Mouse (Mus musculus) hindbrain, embryonic 16.5 days (tissue): ENCODE measurements at regions not wholly inside any gene's neighbourhood (a gene's known extent, or its start where the extent isn't known, plus 50 kb on each side); places are given as distances from the start of the nearest gene placed in this dataset.

Source experiments
- ATAC-seq: fragments of 200-750 bp; cut with Nextera tagmentation; 2 replicates; pipeline ENCODE4 v1.8.0; 2017; ENCODE audit warnings: moderate TSS enrichment, moderate library complexity
- H3K27ac ChIP-seq: fragments of 300-500 bp; sonication (generic); 2 replicates; pipeline ENCODE4 v1.5.1; 2014; ENCODE audit warnings: low read depth, mild to moderate bottlenecking, control low read depth, low read length, moderate library complexity
- H3K27me3 ChIP-seq: fragments of 300-500 bp; sonication (generic); replicated peaks from 2 replicates; pipeline ENCODE4 v1.6.1; 2014; ENCODE audit warnings: low read length; ENCODE audit not compliant: control insufficient read depth, insufficient read depth
- H3K36me3 ChIP-seq: fragments of 300-500 bp; sonication (generic); 2 replicates; pipeline ENCODE4 v1.6.1; 2014; ENCODE audit warnings: mild to moderate bottlenecking, low read length, moderate library complexity, mixed read lengths; ENCODE audit not compliant: control insufficient read depth, insufficient read depth
- H3K4me1 ChIP-seq: fragments of 300-500 bp; sonication (generic); 2 replicates; pipeline ENCODE4 v1.6.1; 2014; ENCODE audit warnings: low read depth, low read length; ENCODE audit not compliant: control insufficient read depth, insufficient read depth
- H3K4me2 ChIP-seq: fragments of 300-500 bp; sonication (generic); 2 replicates; pipeline ENCODE4 v1.6.1; 2014; ENCODE audit warnings: mild to moderate bottlenecking, low read length, control low read depth, moderate library complexity
- H3K4me3 ChIP-seq: fragments of 300-500 bp; sonication (generic); 2 replicates; pipeline ENCODE4 v1.5.1; 2014; ENCODE audit warnings: mild to moderate bottlenecking, low read length, control low read depth, moderate library complexity
- H3K9ac ChIP-seq: fragments of 300-500 bp; sonication (generic); 2 replicates; pipeline ENCODE4 v1.6.1; 2014; ENCODE audit warnings: low read depth, mild to moderate bottlenecking, control low read depth, low read length, moderate library complexity
- H3K9me3 ChIP-seq: fragments of 300-500 bp; sonication (generic); 2 replicates; pipeline ENCODE4 v1.6.1; 2014; ENCODE audit warnings: mild to moderate bottlenecking, low read length, moderate library complexity; ENCODE audit not compliant: control insufficient read depth
- WGBS: fragments of 180-500 bp; shearing (Covaris S2); extraction: QIAGEN DNeasy Blood & Tissue Kit; methylation state at CpG from one replicate; pipeline ENCODE4 v1.1.7; 2014; 5-methylcytosine and 5-hydroxymethylcytosine counted together

DNA sequence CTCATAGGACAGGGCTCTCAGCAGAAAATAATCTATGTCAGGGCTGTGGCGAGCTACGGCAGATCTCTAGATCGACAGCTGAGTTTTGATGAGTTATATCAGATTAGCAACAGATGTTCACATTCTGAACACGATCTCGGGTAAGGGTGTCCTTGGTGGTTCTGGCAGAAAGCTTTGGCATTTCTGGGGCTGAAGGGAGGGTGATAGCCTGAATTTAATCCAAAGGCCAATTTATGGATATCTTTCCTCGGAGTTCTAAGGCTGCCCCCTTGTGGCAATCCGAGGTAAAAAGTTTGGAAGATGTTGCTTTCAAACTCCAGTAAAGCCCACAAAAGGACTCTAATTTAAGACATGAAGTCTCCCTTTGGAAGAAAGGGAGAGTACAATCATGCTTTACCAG lies 101.3 kb upstream of the Luzp2 start:
- H3K9ac ChIP-seq, result no peak overlapping the region
- H3K4me2 ChIP-seq, result no peak overlapping the region
- ATAC-seq, result no peak
- no peaks in the 10 kb centered on the region for H3K27me3 ChIP-seq
- 34% methylated on average over 7 of the region's 7 CpGs for WGBS
- no peaks in the 10 kb centered on the region for H3K9me3 ChIP-seq
- no peaks in the 10 kb centered on the region for H3K4me1 ChIP-seq
- H3K27ac ChIP-seq, result no peak overlapping the region
- no peaks in the 10 kb centered on the region for H3K36me3 ChIP-seq
- no peak overlapping the region for H3K4me3 ChIP-seq

DNA sequence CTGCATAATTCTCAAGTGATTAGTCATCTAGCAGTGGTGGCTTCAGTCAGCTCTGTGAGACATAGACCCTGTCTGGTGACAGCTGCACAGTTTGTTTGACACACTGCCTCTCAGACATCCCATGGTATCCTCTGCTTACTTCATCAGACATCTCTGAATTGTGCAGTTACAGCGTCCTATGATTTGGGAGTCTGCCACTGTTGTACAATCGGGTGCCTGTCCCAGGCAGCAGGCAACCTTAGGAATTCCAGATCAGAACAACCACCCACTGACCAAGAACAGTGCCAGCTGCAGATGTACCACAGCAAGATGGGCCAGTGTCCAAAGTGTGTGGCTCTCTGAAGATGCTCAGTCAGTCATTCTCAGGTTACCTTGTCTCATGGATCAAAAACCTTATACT lies 100.4 kb upstream of the Luzp2 start:
- Histone ChIP-seq H3K9ac (no peak overlapping the region), H3K36me3 (no peaks in the 10 kb centered on the region), H3K27ac (no peak overlapping the region), H3K9me3 (no peaks in the 10 kb centered on the region), H3K4me2 (no peak overlapping the region), H3K4me3 (no peak overlapping the region), H3K4me1 (no peaks in the 10 kb centered on the region), H3K27me3 (no peaks in the 10 kb centered on the region)
- ATAC-seq, result peak; percentile 48
- 54% methylated on average over 2 of the region's 2 CpGs for WGBS

GRCm38 (mm10) chr7:54767341-54767740 lies 68.0 kb upstream of the Luzp2 start:
- Histone ChIP-seq H3K4me2 (no peak overlapping the region), H3K4me1 (no peaks in the 10 kb centered on the region), H3K27ac (no peak overlapping the region), H3K9ac (no peak overlapping the region), H3K9me3 (no peaks in the 10 kb centered on the region), H3K36me3 (no peaks in the 10 kb centered on the region), H3K27me3 (no peaks in the 10 kb centered on the region), H3K4me3 (no peak overlapping the region)
- 97% methylated on average over 1 of the region's 1 CpGs for WGBS
- no peak for ATAC-seq

- Histone ChIP-seq H3K27me3 (no peaks in the 10 kb centered on the region), H3K27ac (no peak overlapping the region), H3K9me3 (no peaks in the 10 kb centered on the region), H3K9ac (no peak overlapping the region), H3K4me1 (no peaks in the 10 kb centered on the region), H3K4me2 (no peak overlapping the region), H3K4me3 (no peak overlapping the region), H3K36me3 (no peaks in the 10 kb centered on the region)
- 33% methylated on average over 3 of the region's 3 CpGs for WGBS
- no peak for ATAC-seq
Observed at GRCm38 (mm10) chr7:54768683-54769082, 66.6 kb upstream of the Luzp2 start.

DNA sequence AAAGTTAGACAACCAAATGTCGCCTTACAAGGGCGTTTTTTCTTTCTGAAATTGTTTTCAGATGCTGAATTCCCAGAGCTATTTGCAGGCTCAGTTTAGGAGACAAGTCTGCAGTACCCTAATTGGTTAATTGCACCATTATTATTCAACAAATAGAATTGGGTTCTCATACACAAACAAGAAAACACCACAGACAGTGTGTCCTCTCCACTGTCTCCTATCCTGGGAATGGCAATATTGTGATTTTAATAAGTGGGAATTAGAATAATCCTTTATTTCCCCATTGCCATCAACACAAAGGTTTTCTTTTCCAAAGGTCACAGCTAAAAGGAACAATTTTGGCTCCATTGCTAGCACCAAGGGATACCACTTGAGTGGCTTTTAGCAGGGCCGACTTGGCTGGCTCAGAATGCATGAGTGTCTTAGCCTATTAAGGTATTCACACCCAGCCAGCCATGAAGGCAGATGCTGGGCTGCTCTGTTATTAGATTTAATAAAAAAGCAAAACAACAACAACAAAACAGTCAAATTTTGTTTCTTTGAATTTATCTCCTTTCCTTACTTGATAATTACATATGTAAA lies 53.3 kb upstream of the Luzp2 start:
- Histone ChIP-seq H3K4me2 (no peak overlapping the region), H3K9me3 (no peaks in the 10 kb centered on the region; the same call in 1 of the 2 replicates), H3K4me1 (no peaks in the 10 kb centered on the region), H3K27me3 (no peaks in the 10 kb centered on the region), H3K4me3 (no peak overlapping the region), H3K27ac (no peak overlapping the region), H3K9ac (no peak overlapping the region), H3K36me3 (no peaks in the 10 kb centered on the region)
- 43% methylated on average over 3 of the region's 3 CpGs for WGBS
- ATAC-seq, result peak; percentile 94

GRCm38 (mm10) chr7:54782604-54783003 lies 52.7 kb upstream of the Luzp2 start:
- H3K27ac ChIP-seq, result no peak overlapping the region
- no peaks in the 10 kb centered on the region for H3K27me3 ChIP-seq
- H3K4me1 ChIP-seq, result no peaks in the 10 kb centered on the region
- no peak overlapping the region for H3K4me2 ChIP-seq
- 38% methylated on average over 3 of the region's 3 CpGs for WGBS
- no peaks in the 10 kb centered on the region for H3K36me3 ChIP-seq
- no peak overlapping the region for H3K4me3 ChIP-seq
- H3K9me3 ChIP-seq, result no peaks in the 10 kb centered on the region
- ATAC-seq, result no peak
- no peak overlapping the region for H3K9ac ChIP-seq

DNA sequence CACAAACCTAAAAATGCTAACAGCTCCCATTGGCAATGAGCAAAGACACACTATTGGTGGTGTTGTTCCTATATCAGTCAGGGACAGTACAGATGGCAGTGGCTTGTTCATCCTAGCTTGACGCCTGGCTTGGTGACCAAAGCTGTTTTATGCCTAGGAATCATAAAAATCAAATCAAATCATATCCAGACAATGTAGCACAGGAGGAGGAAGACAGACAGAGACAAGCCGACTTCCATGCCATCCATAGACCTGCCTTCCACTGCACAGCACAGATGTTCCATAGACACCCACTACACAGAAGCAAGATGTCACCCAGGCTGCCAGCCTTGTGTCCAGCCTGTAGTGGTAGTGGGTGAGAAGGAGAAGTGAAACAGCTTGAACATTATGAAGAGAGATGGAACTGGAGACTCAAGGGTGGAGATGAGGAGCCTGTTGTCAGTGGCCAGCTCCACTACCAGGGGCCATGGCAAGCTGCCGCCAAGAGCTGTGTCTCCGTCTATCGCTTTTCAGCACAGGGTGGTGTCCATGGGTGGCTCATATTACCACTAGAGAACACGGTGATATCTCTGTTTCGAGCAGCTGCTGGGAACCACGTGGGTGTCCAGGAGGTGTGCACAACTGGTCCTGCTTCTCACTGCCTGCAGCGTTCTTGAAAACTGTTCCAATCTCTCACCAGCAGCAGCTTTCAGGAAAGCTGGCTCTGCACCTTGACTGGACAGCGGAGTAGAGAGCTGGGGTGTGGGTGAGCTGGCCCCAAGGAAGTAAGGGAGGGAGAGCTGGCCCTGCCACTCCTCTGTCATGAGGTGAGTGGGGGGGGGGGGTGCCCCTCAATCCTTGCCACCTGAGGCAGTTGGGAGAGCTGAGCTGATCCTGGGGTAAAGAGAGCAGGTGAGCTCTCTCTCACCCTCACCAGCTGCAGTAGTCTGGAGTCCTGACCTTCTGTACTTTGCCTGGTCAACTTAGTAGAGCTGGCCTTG lies 51.5 kb upstream of the Luzp2 start:
- Histone ChIP-seq H3K36me3 (no peaks in the 10 kb centered on the region), H3K4me1 (no peaks in the 10 kb centered on the region), H3K27ac (no peak overlapping the region), H3K9me3 (no peaks in the 10 kb centered on the region), H3K9ac (no peak overlapping the region), H3K4me2 (no peak overlapping the region), H3K4me3 (no peak overlapping the region), H3K27me3 (no peaks in the 10 kb centered on the region)
- peak; percentile 74 for ATAC-seq
- 82% methylated on average over 10 of the region's 10 CpGs for WGBS
